In genomic region chr4:154053065-154053464, GRCm38 (mm10) we compare ENCODE assay signal across 22 mouse cellular contexts. TPM values are rescaled to one million over a fixed set of nuclear protein-coding genes. Genes with fewer than 3 reads are reported as not detected.
DNase-seq lines count a peak whose midpoint lies in the region; ATAC-seq and TF ChIP-seq lines count a peak whose summit lies in the region.
"Had no signal": no experiment of that assay in that cellular context is flagged by ENCODE, and none has a peak within 500 bp of the region (broad histone marks: within the 10 kb centered on the region; RNA-seq: fewer than 3 reads in every experiment).

No protein-coding gene starts in this region.

- ATAC-seq in heart, postnatal 0 days (ENCODE audit: insufficient read depth, low read depth), result no peak
- ATAC-seq in megakaryocyte progenitor cell, adult 5-6 weeks (replicated peaks; ENCODE audit: poor library complexity), result peak; percentile 68
- ATAC-seq: forebrain, embryonic 13.5 days had no signal

- H3K9me3 ChIP-seq in heart, postnatal 0 days (replicated peaks; ENCODE audit: control insufficient read depth, low read length), result no peaks in the 10 kb centered on the region
- H3K9me3 ChIP-seq: embryonic facial prominence, embryonic 15.5 days; forebrain, embryonic 13.5 days; hindbrain, embryonic 15.5 days; limb, embryonic 12.5 days; lung, embryonic 15.5 days; stomach, embryonic 15.5 days had no signal

- no peak overlapping the region for H3K9ac ChIP-seq in heart, postnatal 0 days (replicated peaks; ENCODE audit: low read depth, low read length)
- H3K9ac ChIP-seq: embryonic facial prominence, embryonic 15.5 days; forebrain, embryonic 13.5 days; hindbrain, embryonic 15.5 days; limb, embryonic 12.5 days; lung, embryonic 15.5 days; stomach, embryonic 15.5 days had no signal

- WGBS in heart, postnatal 0 days, result 50% methylated on average over 4 of the region's 4 CpGs
- WGBS in lung, adult 2 months, result 50% methylated on average over 4 of the region's 4 CpGs

- no peaks in the 10 kb centered on the region for H3K4me1 ChIP-seq in heart, postnatal 0 days (ENCODE audit: control insufficient read depth, insufficient read depth)
- H3K4me1 ChIP-seq in lung, adult 2 months (ENCODE audit: control insufficient read depth, insufficient read depth, low read length), result no peaks in the 10 kb centered on the region
- H3K4me1 ChIP-seq: forebrain, embryonic 13.5 days; hindbrain, embryonic 15.5 days; limb, embryonic 12.5 days; lung, embryonic 15.5 days; stomach, embryonic 15.5 days had no signal

- peak; percentile 21; the same call in 1 of the 2 replicates for TF ChIP-seq CTCF in heart, postnatal 0 days (IDR thresholded peaks at IDR 0.05; ENCODE audit: low read depth)
- peak; percentile 44 for TF ChIP-seq CTCF in lung, adult 2 months (IDR thresholded peaks at IDR 0.05; ENCODE audit: insufficient read depth, low read length)

- DNase-seq in heart, postnatal 0 days (ENCODE audit: low spot score), result no peak
- DNase-seq in heart, adult 18-20 months, result no peak
- no peak for DNase-seq in lung, adult 2 months
- no peak for DNase-seq in lung, postnatal 25 days (ENCODE audit: low spot score)
- peak; percentile 23 for DNase-seq in ES-CJ7 (ENCODE audit: low read depth, low spot score)
- DNase-seq in natural killer cell, adult 2 months (ENCODE audit: low spot score in 2 of 2), result no peak
- DNase-seq: cerebellum, adult 11 months; heart, postnatal 14 days; kidney, adult 8-10 months; right cerebral cortex, adult 18-20 months; spleen, adult 18-20 months; thymus, postnatal 4 days had no signal

- no peak overlapping the region for H3K27ac ChIP-seq in heart, postnatal 0 days (ENCODE audit: low read depth)
- H3K27ac ChIP-seq: embryonic facial prominence, embryonic 15.5 days; forebrain, embryonic 13.5 days; hindbrain, embryonic 15.5 days; limb, embryonic 12.5 days; lung, embryonic 15.5 days; stomach, embryonic 15.5 days had no signal

- H3K27me3 ChIP-seq in heart, postnatal 0 days (ENCODE audit: control insufficient read depth, insufficient read depth, low read length), result no peaks in the 10 kb centered on the region
- H3K27me3 ChIP-seq: embryonic facial prominence, embryonic 15.5 days; forebrain, embryonic 13.5 days; hindbrain, embryonic 15.5 days; limb, embryonic 12.5 days; lung, embryonic 15.5 days; stomach, embryonic 15.5 days had no signal

- no peak overlapping the region for H3K4me2 ChIP-seq in heart, postnatal 0 days (ENCODE audit: low read depth, low read length)
- H3K4me2 ChIP-seq: embryonic facial prominence, embryonic 15.5 days; forebrain, embryonic 13.5 days; hindbrain, embryonic 15.5 days; limb, embryonic 12.5 days; lung, embryonic 15.5 days; stomach, embryonic 15.5 days had no signal

- no peak overlapping the region for H3K4me3 ChIP-seq in heart, postnatal 0 days (ENCODE audit: low read depth, low read length)
- no peak overlapping the region for H3K4me3 ChIP-seq in lung, adult 2 months (replicated peaks; ENCODE audit: extremely low read depth, low read depth, low read length)
- H3K4me3 ChIP-seq: embryonic facial prominence, embryonic 15.5 days; forebrain, embryonic 13.5 days; hindbrain, embryonic 15.5 days; limb, embryonic 12.5 days; lung, embryonic 15.5 days; stomach, embryonic 15.5 days had no signal

- TF ChIP-seq EP300 in heart, postnatal 0 days (IDR thresholded peaks at IDR 0.05; ENCODE audit: low read depth), result no peak

- H3K36me3 ChIP-seq in heart, postnatal 0 days (replicated peaks; ENCODE audit: control insufficient read depth, insufficient read depth, low read length), result no peaks in the 10 kb centered on the region
- H3K36me3 ChIP-seq: embryonic facial prominence, embryonic 15.5 days; hindbrain, embryonic 15.5 days; limb, embryonic 12.5 days; lung, embryonic 15.5 days; stomach, embryonic 15.5 days had no signal

- no peak for TF ChIP-seq POLR2A in lung, adult 2 months (IDR thresholded peaks at IDR 0.05; ENCODE audit: borderline replicate concordance, extremely low read depth, low read depth, low read length)

RNA-seq across cellular contexts. Expression of gene Ccdc27, which starts 10.6 kb away (rescaled TPM):
- not detected in 2 replicates for total RNA-seq in heart, postnatal 0 days (2014; rRNA removed; ENCODE audit: low replicate concordance)
- polyA plus RNA-seq in heart, postnatal 0 days (2015; fragmentation: Nextera tagmentation; extraction: Ambion mirVana), result not detected in 2 replicates
- total RNA-seq in heart, adult 18-20 months (2021), result not detected
- polyA plus RNA-seq in lung, adult 2 months (2012; rRNA removed), result not detected in 2 replicates
- total RNA-seq in megakaryocyte progenitor cell, adult 5-6 weeks (2015), result not detected in 2 replicates
- not detected in 2 replicates for total RNA-seq in megakaryocyte progenitor cell, adult 5-6 weeks (2017)
- total RNA-seq: heart, adult 8-10 months; heart, postnatal 14 days; left cerebral cortex, adult 18-20 months; neutrophil, adult 5-6 weeks had no signal
- polyA plus RNA-seq: forebrain, embryonic 13.5 days; hindbrain, embryonic 15.5 days; limb, embryonic 12.5 days; lung, embryonic 15.5 days had no signal

RNA-seq across cellular contexts. Expression of gene Smim1, which starts 27.0 kb away (rescaled TPM):
- 15.9 and 26.5 TPM in 2 replicates for total RNA-seq in heart, postnatal 0 days (2014; rRNA removed; ENCODE audit: low replicate concordance)
- 23.8 and 32.6 TPM in 2 replicates for polyA plus RNA-seq in heart, postnatal 0 days (2015; fragmentation: Nextera tagmentation; extraction: Ambion mirVana)
- total RNA-seq in heart, adult 18-20 months (2021), result 1 to 10 TPM; 5.4 to 5.6 TPM
- 102 and 121 TPM in 2 replicates for polyA plus RNA-seq in lung, adult 2 months (2012; rRNA removed)
- 8.2 and 13.6 TPM in 2 replicates for total RNA-seq in megakaryocyte progenitor cell, adult 5-6 weeks (2015)
- 2.6 and 4.6 TPM in 2 replicates for total RNA-seq in megakaryocyte progenitor cell, adult 5-6 weeks (2017)

RNA-seq across cellular contexts. Expression of gene Lrrc47, which starts 41.5 kb away (rescaled TPM):
- total RNA-seq in heart, postnatal 0 days (2014; rRNA removed; ENCODE audit: low replicate concordance), result 13.4 and 18.0 TPM in 2 replicates
- polyA plus RNA-seq in heart, postnatal 0 days (2015; fragmentation: Nextera tagmentation; extraction: Ambion mirVana), result 11.1 and 12.2 TPM in 2 replicates
- total RNA-seq in heart, adult 18-20 months (2021), result 10 to 100 TPM; 38.4 to 41.6 TPM
- polyA plus RNA-seq in lung, adult 2 months (2012; rRNA removed), result 55.5 and 57.4 TPM in 2 replicates
- 11.1 and 11.3 TPM in 2 replicates for total RNA-seq in megakaryocyte progenitor cell, adult 5-6 weeks (2015)
- 25.5 and 49.3 TPM in 2 replicates for total RNA-seq in megakaryocyte progenitor cell, adult 5-6 weeks (2017)
